Mouse (Mus musculus): ENCODE measurements around the gene Nfix. TPM values are rescaled to one million over a fixed set of nuclear protein-coding genes. Genes with fewer than 3 reads are reported as not detected.

Nfix gene
- polyA plus RNA-seq, 2 experiments from 2014 or later, result 2.8 to 7.2 TPM

DNA sequence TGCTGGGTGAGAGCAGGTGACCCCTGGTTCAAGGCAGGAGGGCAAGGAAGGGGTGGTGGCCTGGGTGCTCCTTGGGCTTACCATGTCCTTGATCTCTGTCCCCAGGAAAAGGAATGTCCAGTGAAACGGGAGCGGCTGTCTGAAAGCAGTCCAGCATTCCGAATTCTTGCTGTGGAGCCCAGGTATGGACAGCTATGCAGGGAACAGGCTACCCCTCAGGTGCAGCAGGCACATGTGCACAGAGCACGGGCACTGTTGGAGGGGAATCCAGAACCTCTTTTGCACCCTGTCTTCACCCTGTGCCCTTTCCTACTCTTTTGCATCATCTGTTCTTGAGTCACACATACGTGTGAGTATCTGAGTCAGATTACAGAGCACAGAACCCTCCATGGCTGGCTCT is 101.9 kb downstream of the Nfix start:
- no peak for ATAC-seq

DNA sequence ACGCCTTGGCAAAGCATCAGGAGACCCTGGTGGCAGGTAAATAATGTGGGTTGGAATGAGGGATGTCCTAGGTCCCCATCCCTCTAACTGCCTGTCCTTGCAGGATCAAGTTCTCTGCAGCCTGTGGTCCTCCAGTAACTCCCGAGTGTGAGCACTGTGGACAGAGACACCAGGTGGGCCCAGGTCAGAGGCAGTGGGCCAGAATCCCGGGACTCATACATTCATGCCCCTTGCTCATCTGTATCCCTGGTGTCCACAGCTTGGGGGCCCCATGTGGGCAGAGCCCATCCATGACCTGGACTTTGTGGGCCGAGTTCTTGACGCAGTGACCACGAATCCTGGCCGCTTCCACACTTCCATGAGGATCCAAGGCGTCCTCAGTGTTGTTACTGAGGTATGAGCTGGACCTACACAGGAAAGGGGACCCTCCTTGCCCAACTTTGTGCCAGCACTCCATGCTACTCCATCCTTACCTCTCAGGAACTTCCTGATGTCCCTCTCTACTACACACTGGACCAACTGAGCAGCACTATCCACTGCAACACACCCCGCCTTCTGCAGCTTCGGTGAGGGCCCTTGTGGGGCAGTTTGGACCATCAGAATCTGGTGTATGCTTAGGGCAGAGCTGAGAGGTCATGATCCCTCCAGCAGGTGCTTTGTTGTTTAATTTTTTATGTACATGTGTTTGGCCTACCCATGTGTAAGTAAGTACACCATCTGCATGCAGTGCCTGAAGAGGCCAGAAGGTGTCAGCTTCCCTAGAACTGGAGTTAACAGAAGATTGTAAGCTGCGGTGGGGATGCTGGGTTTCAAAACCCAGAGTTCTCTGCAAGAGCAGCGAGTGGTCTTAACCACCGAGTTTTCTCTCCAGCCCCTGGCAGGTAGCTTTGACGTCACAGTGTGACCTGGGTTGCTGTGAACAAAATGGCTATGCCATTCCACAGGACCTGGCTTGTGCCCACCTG is 102.7 kb downstream of the Nfix start:
- ATAC-seq, result no peak

DNA sequence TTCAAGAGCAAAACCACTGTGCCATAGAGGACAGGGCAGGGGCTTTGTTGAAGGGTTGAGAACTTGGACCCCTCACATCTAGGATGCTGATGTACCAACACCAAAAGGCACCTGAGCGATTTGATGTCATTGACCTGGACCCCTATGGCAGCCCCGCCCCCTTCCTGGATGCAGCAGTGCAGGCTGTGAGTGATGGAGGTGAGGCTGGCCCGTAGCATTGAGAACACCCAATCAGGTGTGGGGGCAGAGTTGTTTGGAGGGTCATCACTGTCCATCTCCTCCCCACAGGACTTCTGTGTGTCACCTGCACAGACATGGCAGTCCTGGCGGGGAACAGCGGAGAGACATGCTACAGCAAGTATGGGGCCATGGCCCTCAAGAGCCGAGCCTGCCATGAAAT is 105.0 kb downstream of the Nfix start:
- no peak for ATAC-seq

DNA sequence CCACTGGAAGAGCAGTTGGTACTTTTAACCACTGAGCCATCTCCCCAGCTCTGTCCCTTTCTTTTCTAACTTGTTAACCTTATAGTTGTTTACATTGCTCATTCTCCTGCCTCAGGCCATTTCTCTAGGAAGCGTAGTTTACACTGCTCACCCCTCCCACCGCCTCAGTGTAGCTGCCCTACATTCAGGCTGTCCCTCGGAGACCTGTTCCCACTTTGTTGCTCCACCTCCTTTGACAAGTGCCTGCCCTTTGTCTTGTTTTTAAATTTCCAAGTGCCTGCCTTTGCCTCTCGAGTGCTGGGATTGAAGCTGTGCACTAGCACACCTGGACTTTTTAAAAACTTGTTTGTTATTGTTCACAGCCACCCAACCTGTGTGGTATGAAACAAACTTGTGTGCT is 106.8 kb downstream of the Nfix start:
- no peak for ATAC-seq

DNA sequence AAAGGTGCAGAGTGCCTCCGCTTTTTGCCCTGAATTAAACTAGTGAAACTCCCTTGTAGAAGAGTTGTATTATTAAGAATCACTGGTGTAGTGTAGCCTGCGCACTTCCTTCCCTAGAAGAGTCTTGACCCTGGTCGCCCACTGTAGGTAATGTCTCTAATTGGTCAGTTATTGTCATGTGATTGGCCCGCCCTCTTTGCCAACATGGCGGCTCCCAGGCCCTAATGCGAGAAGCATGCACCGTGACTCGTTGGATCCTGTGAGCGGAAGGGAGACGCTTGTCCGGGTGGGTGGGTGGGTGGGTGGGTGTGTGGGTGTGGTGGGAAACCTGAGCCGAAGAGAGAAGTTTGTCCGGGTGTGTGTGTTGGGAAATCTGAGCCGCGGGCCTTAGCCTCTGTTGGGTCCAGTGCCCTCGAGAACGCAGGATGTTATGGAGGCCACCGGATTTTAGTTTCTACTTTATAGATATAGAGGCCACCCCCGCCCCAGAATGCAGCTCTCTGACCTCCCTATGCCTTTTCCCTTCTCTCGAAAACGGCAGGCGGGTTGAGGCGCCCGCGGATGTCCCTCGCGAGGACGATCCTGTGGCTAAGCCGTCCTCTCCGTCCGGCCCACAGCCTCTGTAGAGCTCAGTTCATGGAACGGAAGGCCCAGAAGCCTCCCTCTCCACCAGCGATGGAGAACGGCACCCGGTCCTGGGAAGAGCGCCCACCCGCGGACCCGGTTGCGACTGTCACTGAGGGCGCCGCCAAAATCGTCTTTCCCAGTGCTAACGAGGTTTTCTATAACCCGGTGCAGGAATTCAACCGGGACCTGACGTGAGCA is 110.8 kb downstream of the Nfix start:
- ATAC-seq, result peak; percentile 81

DNA sequence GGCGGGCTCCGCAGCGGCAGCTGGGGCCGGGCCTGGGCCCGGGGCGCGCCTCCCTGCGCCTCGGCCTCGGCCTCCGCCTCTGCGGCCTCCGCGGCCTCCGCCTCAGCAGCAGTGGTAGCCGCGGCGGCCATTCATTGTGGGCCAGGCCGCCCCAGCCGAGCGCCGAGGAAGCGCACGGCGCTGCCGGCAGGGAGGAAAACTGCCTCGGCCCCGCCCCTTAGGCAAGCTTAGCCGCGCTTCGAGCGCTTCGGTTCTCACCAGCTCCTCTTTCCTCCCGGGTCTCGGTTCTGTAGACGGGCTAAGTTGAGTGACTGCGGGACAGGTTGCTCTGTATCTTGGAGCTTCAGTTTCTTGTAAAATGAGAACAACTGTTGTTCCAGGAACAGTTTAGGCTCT is 112.4 kb downstream of the Nfix start, which contains the start of gene Nacc1:
Gene Nacc1 (minus strand): TSS at position 158 of the 396 bp plus-strand sequence.
- peak; percentile 81 for ATAC-seq

DNA sequence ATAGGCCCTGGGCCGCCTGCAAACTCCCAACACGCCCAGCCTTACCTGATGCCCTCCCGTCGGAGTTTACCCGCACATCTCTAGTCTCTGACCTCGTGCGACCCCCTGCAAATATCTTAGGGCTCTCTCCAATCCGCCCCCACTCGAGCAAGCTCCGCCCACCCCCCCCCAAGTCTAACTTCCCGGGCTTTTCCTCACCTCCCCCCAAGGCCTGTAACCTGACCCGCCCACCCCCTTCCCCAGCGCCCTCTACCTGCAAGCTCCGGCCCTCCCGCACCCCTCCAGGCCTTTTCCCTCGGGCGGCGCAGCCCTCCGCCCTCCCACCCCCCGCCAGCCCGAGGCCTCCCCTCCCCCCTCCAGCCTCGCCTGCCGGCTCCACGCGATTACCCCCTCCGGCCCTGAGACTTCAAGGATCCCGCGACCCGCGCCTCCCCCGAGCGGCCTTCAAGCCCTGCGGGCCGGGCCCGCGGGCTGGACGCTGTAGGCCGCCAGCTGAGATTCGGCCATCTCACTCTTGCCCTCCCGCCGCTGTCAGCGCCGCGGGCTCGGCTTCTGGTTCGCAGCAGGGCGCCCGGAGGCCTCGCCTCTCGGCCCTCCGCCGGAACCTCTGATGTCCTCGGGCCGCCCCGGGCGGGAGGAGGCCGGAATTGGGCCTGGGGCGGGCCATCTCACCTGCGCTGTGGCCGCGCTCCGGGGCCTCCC is 113.0 kb downstream of the Nfix start:
- no peak for ATAC-seq

DNA sequence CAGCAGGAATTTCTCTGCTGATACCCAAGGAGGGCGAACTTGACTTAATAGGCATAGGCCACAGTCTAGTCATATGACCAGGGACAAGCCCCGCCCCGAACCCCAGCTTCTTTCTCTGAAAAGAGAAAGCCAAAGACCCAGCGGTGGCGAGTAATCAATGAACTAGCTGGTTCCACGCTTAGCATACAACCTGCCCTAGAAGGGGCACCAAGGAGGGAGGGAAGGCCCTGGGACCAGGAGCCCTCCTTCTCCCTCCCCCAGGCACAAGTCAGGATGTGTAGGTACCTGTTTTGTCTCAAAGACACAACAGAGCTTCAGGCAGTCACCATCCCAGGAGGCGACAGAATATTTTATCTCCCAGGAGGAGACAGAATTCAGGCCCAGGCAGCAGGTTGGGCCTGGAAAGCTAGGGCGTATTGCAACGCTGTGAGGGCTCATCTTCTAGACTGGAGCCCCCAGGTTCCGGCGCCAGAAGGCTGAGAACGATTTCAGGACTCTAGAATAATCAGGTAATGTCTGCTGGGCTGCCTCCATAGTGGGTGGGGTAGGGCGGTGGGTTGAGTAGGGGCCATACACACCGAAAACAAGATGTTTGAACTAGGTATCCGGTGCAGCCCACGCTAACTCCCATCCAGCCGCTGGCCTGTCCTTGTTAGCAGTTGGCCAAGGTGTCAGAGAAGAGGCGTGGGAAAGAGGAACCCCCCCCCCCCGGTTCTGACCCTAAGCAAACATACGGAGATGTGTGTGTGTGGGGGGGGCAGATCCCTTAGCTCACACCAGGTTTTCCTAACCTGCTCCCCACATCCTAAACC is 113.7 kb downstream of the Nfix start, which contains the start of gene Trmt1:
Gene Trmt1 (plus strand): TSS at position 117 of the 812 bp plus-strand sequence.
- ATAC-seq, result no peak

DNA sequence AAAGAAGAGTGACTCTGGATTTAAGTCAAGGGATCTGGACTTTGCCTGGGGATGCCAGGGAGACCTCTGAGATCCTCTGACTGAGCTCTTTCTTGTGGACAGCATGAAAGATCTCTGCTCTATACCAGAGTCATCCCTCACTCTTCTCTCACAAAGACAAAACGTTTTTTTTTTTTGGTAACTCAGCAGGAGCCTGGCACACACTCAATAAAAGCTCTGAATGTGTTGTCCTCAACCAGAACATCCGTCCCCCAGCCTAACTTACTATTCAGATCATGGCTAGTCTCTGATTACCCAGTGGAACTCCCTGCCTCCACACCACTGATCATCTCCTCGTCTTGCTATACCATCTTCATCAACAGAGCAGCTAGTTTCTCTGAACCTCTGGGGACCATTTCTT is 115.6 kb downstream of the Nfix start:
- ATAC-seq, result no peak

DNA sequence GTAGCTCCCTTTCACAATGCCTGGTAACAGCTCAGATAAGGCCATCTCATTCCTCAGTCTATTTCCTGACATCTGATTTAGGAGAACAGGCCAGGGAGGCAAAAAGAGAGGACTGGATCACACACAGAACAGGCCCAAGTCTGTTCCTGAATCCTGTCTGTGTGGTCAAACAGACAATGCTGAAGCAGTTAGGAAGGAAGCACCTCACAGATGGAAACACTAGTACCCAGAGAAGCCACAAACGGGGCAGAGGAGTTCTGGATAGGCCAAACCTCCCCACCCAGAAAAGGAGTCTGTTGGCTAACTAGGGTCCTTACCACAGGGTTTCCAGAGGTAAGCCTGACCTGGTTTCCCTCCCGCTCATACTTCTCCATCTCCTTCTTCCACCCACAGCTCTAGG is 117.9 kb downstream of the Nfix start:
- ATAC-seq, result no peak

DNA sequence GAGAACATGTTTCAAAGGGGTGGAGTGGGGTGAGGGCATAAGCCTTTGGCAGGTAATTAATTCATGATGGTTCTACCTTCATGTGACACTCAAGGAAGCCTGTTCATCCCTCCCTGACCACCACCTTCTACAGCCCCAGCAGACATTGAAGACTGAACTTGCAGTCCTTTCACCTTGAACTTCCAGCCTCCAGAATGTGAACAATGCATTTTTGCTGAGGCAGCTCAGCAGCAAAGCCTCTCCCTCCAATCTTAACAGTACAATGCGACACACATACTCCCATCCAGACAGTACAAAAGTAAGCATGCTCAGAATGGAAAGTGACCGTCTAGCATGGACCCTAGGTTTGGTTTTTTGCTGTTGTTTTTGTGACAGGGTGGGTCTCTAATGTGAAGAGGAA is 118.7 kb downstream of the Nfix start:
- no peak for ATAC-seq

DNA sequence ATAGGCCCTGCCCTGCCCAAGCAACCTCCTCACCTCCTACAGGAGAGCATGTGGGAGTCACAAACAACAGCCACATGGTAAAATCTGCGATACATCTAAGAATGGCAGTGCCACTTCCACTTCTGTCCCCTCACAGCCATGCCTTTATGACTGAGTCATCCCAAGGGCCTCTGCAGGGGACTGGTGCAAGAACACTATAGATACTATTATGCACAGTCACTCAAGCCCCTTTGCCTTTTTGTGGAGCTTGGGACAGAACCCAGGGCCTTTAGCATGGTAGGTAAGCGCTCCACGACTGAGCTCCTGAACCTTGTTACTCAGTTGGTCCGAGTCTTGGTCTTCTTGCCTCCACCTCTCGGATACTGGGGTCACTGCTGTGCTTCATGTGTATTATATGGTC is 122.8 kb downstream of the Nfix start:
- no peak for ATAC-seq

DNA sequence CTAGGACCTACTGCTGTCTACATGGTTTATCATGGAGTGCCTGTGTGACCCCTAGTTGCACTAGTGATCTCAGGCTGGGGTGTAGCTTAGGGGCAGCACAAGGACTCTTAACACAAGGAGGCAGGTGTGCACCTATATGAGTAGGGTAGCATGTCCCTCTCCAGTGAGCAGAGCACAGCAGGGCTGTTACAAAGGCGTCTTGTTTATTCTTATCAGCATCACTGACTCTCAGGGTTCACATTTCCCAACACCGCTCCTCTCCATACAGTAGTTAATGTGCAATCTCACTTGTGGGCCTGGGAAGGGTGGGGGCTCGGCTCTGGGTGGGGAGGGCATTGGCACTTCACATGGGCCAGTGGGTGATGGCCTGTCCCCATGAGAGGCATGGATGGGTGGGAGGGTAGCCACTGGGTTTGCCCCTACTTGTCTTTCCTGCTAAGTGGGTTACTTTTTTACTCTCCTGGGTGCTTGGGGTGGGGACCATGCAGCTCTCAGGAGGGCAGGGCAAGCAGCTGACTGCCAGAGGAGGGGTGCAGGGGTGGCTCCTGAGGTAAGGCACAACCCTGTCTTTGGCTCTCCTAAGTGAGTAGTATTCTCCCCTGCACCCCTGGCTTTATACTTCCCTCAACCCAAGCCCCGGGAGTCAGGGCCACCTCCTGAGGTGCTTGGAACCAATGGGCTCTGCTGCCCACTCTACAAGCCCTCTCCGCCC is 129.7 kb downstream of the Nfix start:
- ATAC-seq, result peak; percentile 34

DNA sequence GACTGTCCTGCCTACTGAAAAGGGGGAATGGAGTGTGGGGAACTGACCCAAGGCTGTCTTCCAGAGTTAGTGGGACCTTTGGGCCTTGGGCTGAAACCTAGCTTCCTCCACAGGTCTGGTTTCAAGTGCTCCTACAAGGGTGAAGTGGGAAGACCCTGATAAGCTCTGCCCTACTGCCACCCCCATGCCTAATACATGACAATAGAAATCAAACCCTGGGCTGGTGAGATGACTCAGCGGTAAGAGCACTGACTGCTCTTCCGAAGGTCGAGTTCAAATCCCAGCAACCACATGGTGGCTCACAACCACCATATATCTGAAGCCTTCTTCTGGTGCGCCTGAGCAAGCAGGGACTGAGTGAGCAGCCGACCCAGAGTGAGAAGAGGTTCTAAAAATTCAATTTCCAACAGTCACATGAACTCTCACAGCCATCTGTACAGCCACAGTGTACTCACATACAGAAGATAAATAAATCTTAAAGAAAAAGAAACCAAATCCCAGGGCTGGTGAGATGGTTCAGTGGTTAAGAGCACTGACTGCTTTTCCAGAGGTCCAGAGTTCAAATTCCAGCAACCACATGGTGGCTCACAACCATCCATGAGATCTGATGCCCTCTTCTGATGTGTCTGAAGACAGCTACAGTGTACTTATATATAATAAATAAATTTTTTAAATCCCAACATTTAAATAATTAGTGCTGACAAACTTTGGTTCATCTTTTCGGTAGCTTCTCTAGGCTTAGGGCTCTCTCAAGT is 131.2 kb downstream of the Nfix start:
- ATAC-seq, result no peak

DNA sequence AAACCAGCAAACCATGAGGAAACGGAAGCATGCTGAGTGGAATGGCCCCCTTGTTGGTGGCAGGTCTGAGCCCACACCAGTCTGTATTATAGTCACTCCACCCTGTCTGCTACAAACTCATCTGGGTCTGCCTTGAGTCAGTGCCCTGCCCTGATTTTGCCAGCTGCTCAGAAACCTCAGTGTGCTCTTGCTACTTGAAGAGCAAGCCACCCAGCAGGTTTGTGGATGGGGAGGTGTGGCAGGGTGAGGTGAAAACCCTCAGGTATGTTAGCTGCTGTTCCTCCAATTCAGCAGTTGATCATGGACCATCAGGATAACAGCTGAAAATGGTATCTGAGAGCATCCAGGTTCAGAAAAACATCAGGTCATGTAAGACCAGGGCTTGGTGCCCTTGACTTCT is 132.1 kb downstream of the Nfix start:
- ATAC-seq, result no peak

DNA sequence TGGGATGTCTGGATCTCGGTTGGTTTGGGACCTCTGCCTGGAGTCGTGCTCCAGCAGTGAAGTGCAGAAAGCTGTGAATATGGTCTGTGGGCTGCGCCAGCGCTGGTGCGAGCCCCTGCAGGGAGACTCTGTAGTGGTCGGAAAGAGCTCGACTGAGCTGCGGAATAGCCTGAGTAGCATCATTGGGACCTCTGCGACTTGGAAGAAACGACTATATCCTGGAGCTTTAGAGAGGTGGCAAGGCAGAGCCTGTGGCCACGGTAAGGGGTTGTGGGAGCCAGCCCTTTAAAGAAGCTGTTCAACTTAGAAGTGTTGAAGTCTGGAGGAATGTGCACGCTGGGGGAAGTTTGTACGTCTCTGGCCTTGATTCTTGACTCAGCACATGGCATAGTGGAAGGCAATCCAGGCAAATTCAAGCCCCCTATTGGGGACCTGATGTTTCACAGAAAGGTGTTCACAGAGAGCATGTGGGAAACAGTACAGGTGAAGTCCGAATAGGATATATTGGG is 134.7 kb downstream of the Nfix start:
- ATAC-seq, result no peak

DNA sequence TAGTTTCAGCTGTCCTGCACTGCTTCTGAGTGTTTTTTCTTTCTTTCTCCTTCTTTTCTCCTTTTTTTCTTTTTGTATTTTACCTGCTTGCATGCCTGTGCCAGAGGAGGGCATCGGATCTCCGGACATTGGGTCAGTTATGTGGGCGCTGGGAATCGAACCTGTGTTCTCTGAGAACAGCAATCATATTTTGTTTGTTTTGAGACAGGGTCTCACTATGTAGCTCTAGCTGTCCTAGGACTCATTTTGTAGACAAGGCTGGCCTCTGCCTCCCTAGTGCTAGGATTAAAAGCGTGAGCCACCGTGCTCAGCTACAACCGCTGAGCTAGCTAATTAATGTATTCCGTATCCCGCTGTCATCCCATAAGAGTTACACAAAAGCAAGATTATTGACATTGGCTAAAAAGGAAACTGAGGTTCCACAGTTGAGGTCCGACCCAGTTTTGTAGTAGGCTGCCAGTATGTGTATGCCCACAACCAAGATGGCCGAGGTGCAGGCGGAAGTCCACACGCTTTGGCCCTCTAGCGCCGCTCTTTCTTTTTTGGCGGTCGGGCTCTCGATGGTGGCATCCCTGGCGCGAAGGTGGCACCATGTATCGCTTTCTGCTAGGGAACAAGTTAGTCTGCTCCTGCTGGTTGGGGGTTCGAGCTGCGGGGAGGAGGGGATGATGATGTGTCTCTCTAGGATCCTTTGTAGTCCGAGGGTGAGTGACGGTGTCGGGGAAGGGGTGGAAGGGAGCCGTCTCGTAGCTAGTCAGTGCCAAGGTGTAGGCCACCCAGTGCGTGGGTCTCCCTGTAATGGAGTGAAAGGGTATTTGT is 135.4 kb downstream of the Nfix start:
- ATAC-seq, result peak; percentile 11

DNA sequence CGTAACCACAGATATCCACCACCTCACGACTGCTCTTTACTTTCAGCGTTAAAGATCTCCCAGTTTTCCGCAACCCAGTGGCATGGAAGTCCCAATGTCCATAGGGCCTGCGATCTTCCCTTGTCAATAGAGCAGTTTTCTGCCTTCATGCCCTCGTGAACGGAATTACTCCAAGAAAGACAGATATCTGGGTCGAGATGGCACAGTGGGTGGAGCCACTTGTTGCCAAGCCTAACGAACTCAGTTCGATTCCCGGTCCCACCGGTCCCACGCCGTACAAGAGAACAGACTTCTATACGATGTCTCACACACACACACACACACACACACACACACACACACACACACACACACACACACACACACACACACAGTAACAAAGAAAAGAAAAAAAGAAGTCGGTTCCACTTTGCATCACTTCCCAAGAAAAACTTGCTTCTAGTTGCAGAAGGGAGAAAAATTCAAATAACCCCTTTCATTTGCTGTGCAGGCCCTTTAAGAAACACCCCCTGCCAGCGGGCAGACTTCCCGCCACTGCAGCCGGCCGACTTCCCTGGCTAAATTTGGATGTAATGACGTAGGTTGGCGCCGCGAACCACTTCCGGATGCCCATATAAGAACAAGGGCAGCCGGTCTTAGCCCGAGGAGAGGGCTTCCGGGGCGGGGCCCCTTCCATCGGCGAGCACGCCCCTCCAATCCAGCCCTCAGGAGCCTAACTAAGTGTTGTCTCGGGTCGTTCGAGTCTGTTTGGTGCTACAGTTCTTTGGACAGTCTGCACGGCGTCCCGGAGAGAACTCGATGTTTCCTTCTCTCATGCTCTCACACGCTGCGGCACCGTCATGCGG is 136.4 kb downstream of the Nfix start:
- peak; percentile 21 for ATAC-seq

Measured in CD4-positive, CD25-positive, alpha-beta regulatory T cell, adult 4 months (primary cell).